Mouse (Mus musculus) C2C12 (cell line): ENCODE data around the gene Calm2. TPM values are rescaled to one million over a fixed set of nuclear protein-coding genes. Genes with fewer than 3 reads are reported as not detected.

Experiments
- H3K27me3 ChIP-seq: one replicate; pipeline ENCODE4 v1.6.1; 2011; ENCODE audit not compliant: control insufficient read depth, insufficient read depth, insufficient read length
- H3K36me3 ChIP-seq: one replicate; pipeline ENCODE4 v1.6.1; 2011; ENCODE audit not compliant: control insufficient read depth, insufficient read depth
- H3K4me3 ChIP-seq: one replicate; pipeline ENCODE4 v1.5.1; 2011; ENCODE audit warnings: mild to moderate bottlenecking, control low read depth; ENCODE audit not compliant: poor library complexity, insufficient read depth, severe bottlenecking
- H3K79me2 ChIP-seq: one replicate; pipeline ENCODE4 v1.6.1; 2011; ENCODE audit not compliant: control insufficient read depth, insufficient read depth
- H3K79me3 ChIP-seq: one replicate; pipeline ENCODE4 v1.6.1; 2011; ENCODE audit warnings: low read depth, control low read depth
- H3ac ChIP-seq: one replicate; pipeline ENCODE3; 2011; ENCODE audit warnings: low read depth; ENCODE audit not compliant: control insufficient read depth, insufficient read length
- CEBPB ChIP-seq: IDR thresholded peaks from one replicate; pipeline ENCODE4 v1.6.1; 2011; ENCODE audit warnings: low read depth, mild to moderate bottlenecking, control low read depth, moderate library complexity
- CTCF ChIP-seq: IDR thresholded peaks from one replicate; pipeline ENCODE4 v1.5.1; 2011; ENCODE audit not compliant: control insufficient read depth, insufficient read depth, insufficient read length
- FOSL1 ChIP-seq: IDR thresholded peaks from one replicate; pipeline ENCODE4 v1.8.0; 2011; ENCODE audit warnings: mild to moderate bottlenecking, low read length; ENCODE audit not compliant: poor library complexity, insufficient read depth, severe bottlenecking
- MAX ChIP-seq: IDR thresholded peaks from one replicate; pipeline ENCODE4 v1.6.1; 2011; ENCODE audit warnings: mild to moderate bottlenecking, control low read depth
- MYOD1 ChIP-seq: IDR thresholded peaks from one replicate; pipeline ENCODE4 v1.6.1; 2011; ENCODE audit warnings: low read depth; ENCODE audit not compliant: control insufficient read depth, insufficient read length
- MYOG ChIP-seq: IDR thresholded peaks from one replicate; pipeline ENCODE4 v1.6.1; 2011; ENCODE audit not compliant: control insufficient read depth, insufficient read length; ENCODE audit errors: extremely low read depth
- USF1 ChIP-seq: IDR thresholded peaks from one replicate; pipeline ENCODE4 v1.6.1; 2011; ENCODE audit warnings: low read depth, mild to moderate bottlenecking, control low read depth, moderate library complexity
- polyA plus RNA-seq: library from polyadenylated mRNA; unstranded; fragments of >200 nt; fragmentation: generic; extraction: Trizol; gene quantifications from one replicate; pipeline ENCODE4 v1.2.1, GENCODE M21; 2012; ENCODE audit warnings: missing spikeins

Calm2 gene
- polyA plus RNA-seq, 1 experiment: 321 TPM

- H3ac ChIP-seq: no peak overlapping the region
- peak overlapping the region; percentile 86 for H3K4me3 ChIP-seq
- peaks cover 33% of the 10 kb centered on the region for H3K79me3 ChIP-seq
- no peak for TF ChIP-seq MYOD1
- TF ChIP-seq MYOG: no peak
- TF ChIP-seq USF1: no peak
- TF ChIP-seq MAX: no peak
- no peak for TF ChIP-seq CEBPB
- TF ChIP-seq CTCF: no peak
- no peak for TF ChIP-seq FOSL1
- H3K27me3 ChIP-seq: no peaks in the 10 kb centered on the region
- peaks cover 12% of the 10 kb centered on the region for H3K36me3 ChIP-seq
- H3K79me2 ChIP-seq: peaks cover 39% of the 10 kb centered on the region
Measured at GRCm38 (mm10) chr17:87447612-87448200, 971 bp upstream of the Calm2 start.

- H3K79me3 ChIP-seq: peaks cover 48% of the 10 kb centered on the region
- H3K4me3 ChIP-seq: peak overlapping the region; percentile 86
- H3K79me2 ChIP-seq: peaks cover 55% of the 10 kb centered on the region
- H3K27me3 ChIP-seq: no peaks in the 10 kb centered on the region
- TF ChIP-seq FOSL1 (no peak), MYOD1 (no peak), MAX (no peak), CTCF (no peak), USF1 (no peak), MYOG (no peak), CEBPB (no peak)
- H3K36me3 ChIP-seq: peaks cover 21% of the 10 kb centered on the region
- H3ac ChIP-seq: peak overlapping the region; percentile 89
Measured at GRCm38 (mm10) chr17:87445917-87446766, 593 bp downstream of the Calm2 start.

- TF ChIP-seq CTCF (no peak), FOSL1 (no peak), MYOG (no peak), USF1 (no peak), CEBPB (no peak), MAX (no peak), MYOD1 (no peak)
- Histone ChIP-seq H3K27me3 (no peaks in the 10 kb centered on the region), H3K79me3 (peaks cover 56% of the 10 kb centered on the region), H3K79me2 (peaks cover 62% of the 10 kb centered on the region), H3K4me3 (peak overlapping the region; percentile 86), H3K36me3 (peaks cover 25% of the 10 kb centered on the region), H3ac (peak overlapping the region; percentile 41)
Measured at GRCm38 (mm10) chr17:87445337-87445916, 1.3 kb downstream of the Calm2 start.

- H3K27me3 ChIP-seq: no peaks in the 10 kb centered on the region
- peak overlapping the region; percentile 86 for H3K4me3 ChIP-seq
- peaks cover 62% of the 10 kb centered on the region for H3K79me3 ChIP-seq
- peaks cover 69% of the 10 kb centered on the region for H3K79me2 ChIP-seq
- H3ac ChIP-seq: no peak overlapping the region
- H3K36me3 ChIP-seq: peaks cover 32% of the 10 kb centered on the region
- TF ChIP-seq CTCF: no peak
- TF ChIP-seq MYOD1: no peak
- TF ChIP-seq MAX: no peak
- no peak for TF ChIP-seq FOSL1
- TF ChIP-seq USF1: no peak
- TF ChIP-seq CEBPB: no peak
- no peak for TF ChIP-seq MYOG
Measured at GRCm38 (mm10) chr17:87444763-87445162, 2.0 kb downstream of the Calm2 start.

GRCm38 (mm10) chr17:87441537-87441936 is 5.2 kb downstream of the Calm2 start:
- H3K27me3 ChIP-seq: no peaks in the 10 kb centered on the region
- H3K79me2 ChIP-seq: peaks cover 100% of the 10 kb centered on the region
- H3K79me3 ChIP-seq: peaks cover 94% of the 10 kb centered on the region
- no peak overlapping the region for H3ac ChIP-seq
- TF ChIP-seq MYOD1: no peak
- TF ChIP-seq MYOG: no peak
- TF ChIP-seq FOSL1: no peak
- no peak for TF ChIP-seq MAX
- no peak for TF ChIP-seq CTCF
- no peak for TF ChIP-seq USF1
- peaks cover 47% of the 10 kb centered on the region for H3K36me3 ChIP-seq
- H3K4me3 ChIP-seq: no peak overlapping the region
